Mouse (Mus musculus) erythroblast, embryonic 14.5 days (primary cell): ENCODE data around the gene Cox14. TPM values are rescaled to one million over a fixed set of nuclear protein-coding genes. Genes with fewer than 3 reads are reported as not detected.

Experiments
- H3K27me3 ChIP-seq: 2 replicates; pipeline ENCODE4 v1.6.1; 2012; ENCODE audit warnings: inconsistent platforms; ENCODE audit not compliant: control insufficient read depth
- H3K36me3 ChIP-seq: 2 replicates; pipeline ENCODE4 v1.6.1; 2012; ENCODE audit warnings: mild to moderate bottlenecking, inconsistent platforms; ENCODE audit not compliant: control insufficient read depth
- H3K4me1 ChIP-seq: 2 replicates; pipeline ENCODE4 v1.6.1; 2012; ENCODE audit warnings: inconsistent platforms; ENCODE audit not compliant: control insufficient read depth
- H3K4me3 ChIP-seq: replicated peaks from 2 replicates; pipeline ENCODE3; 2012; ENCODE audit warnings: moderate library complexity, mild to moderate bottlenecking, inconsistent platforms
- H3K9me3 ChIP-seq: 2 replicates; pipeline ENCODE4 v1.6.1; 2012; ENCODE audit warnings: low read length, inconsistent platforms, mixed read lengths; ENCODE audit not compliant: control insufficient read depth
- GATA1 ChIP-seq: IDR thresholded peaks from 2 replicates; pipeline ENCODE4 v1.6.1; 2012; ENCODE audit warnings: low read length, inconsistent platforms, mixed read lengths
- TAL1 ChIP-seq: IDR thresholded peaks from 3 replicates; pipeline ENCODE4 v1.6.1; 2012; ENCODE audit warnings: low read length, inconsistent platforms, mixed read lengths
- polyA plus RNA-seq: library from polyadenylated mRNA; stranded (reverse); fragments of >175 nt; gene quantifications from 2 replicates; pipeline ENCODE4 v1.2.3, GENCODE M21; 2012

Cox14 gene
- polyA plus RNA-seq, 1 experiment, result 5.7 TPM

DNA sequence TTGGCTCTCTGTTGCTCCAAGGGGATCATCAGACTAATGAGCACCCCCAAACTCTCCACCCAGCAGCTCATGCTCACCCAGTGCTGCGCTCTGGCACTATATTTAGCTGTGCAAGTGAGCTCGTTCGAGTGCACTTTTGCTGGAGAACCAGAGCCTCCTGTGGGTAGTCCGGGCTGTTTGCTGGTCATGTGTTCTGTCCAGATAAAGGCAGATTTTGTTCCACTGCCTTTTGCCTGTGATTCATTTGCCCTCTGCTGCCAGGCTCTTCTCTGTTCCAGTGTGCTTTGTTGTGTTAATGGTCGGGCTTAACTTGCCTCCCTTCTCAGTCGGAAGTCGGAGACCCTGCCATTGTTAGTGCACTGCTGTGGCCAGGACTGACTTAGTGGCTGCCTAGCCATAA is 20.5 kb upstream of the Cox14 start:
- Histone ChIP-seq H3K9me3 (no peaks in the 10 kb centered on the region), H3K4me1 (peaks cover 31% of the 10 kb centered on the region), H3K4me3 (no peak overlapping the region), H3K27me3 (no peaks in the 10 kb centered on the region), H3K36me3 (peaks cover 51% of the 10 kb centered on the region)
- no peak for TF ChIP-seq TAL1
- TF ChIP-seq GATA1, result no peak

DNA sequence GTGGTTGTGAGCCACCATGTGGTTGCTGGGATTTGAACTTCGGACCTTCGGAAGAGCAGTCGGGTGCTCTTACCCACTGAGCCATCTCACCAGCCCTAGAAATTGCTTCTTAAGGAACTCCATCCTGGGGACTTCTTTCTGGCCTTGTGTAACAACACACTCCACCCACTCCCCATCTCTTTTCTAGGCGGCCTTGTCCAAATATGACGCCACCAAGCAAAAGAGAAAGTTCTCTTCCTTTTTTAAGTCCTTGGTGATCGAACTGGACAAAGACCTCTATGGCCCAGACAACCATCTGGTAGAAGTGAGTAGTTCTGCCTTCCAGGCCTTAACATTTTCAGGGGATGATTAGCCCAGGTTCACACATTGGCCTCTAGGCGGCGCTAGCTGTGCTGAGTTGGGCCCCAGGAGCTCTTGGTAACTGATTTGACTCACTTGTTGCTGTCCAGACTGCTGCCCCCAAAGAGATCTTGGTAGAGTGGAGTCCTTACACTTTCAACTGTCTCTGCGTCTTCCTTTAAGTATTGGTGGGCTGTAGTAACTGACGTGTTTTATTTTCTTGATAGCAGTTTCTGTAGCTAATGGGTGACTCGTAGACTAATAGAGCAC is 19.9 kb upstream of the Cox14 start, which contains the start of gene Gm17349:
Gene Gm17349, minus strand, starts transcription at position 51 of the 609 bp plus-strand sequence.
- peaks cover 28% of the 10 kb centered on the region for H3K4me1 ChIP-seq
- H3K9me3 ChIP-seq, result no peaks in the 10 kb centered on the region
- H3K4me3 ChIP-seq, result no peak within 1 kb of the TSS
- H3K36me3 ChIP-seq, result peaks cover 58% of the 10 kb centered on the region
- H3K27me3 ChIP-seq, result no peaks in the 10 kb centered on the region
- no peak for TF ChIP-seq GATA1
- TF ChIP-seq TAL1, result no peak

DNA sequence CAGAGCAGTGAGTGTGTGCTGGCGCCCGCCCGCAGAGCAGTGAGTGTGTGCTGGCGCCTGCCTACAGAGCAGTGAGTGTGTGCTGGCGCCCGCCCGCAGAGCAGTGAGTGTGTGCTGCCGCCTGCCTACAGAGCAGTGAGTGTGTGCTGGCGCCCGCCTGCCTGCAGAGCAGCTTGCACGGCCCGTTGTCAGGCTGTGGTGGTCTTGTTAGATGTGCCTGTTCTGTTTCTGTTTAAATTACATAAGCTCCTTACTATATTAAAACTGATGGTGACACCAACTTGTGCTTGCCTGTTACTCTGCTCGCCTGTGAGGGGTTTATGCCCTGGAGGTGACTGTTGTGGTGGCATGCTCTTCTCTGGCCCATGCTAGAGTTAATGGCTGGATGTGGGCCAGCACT is 17.2 kb upstream of the Cox14 start:
- H3K4me1 ChIP-seq, result peaks cover 9% of the 10 kb centered on the region
- TF ChIP-seq TAL1, result no peak
- TF ChIP-seq GATA1, result no peak
- no peak overlapping the region for H3K4me3 ChIP-seq
- no peaks in the 10 kb centered on the region for H3K27me3 ChIP-seq
- no peaks in the 10 kb centered on the region for H3K9me3 ChIP-seq
- peaks cover 82% of the 10 kb centered on the region for H3K36me3 ChIP-seq

DNA sequence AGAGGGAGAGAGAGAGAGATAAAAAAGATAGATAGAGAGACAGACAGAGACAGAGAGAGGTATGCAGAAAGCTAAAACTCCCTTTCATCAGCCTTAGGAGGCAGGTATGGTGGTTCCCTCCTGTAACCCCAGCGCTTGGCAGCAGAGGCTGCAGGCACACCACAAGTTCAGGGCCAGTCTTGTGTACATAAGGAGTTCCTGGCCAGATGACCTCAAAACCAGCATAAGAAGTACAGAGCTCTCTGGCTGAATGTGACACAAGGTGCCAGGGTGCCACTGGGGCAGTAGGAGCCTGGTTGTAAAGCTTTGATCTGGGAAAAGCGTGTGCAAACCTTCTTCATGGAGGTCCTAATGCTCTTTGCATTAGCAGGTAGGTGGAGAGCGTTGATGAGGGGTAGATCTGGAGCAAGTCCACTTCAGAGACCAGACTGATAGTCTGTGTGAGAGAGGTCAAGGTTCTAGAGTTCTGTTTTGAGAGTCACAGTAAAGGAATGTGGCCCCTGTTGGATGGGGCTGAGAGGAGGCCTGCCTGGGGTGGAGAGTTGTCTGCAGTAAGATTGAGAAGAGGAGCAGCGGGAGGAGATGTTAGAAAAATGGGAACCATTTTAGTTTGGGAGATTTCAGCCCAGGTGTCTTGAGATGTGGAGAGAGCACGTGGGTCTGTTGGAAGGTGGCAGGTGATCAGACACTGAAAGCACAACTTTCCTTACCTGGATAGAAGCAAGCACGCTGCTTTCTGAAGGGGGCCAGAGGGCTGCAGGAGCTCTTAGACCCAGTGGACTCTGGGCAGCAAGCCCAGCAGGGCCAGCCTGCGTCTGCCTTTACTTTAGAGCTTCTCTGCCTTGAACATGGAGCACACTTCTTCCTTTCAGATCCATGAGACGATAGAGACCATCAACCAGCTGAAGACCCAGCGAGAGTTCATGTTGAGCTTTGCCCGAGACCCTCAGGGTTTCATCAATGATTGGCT is 14.9 kb upstream of the Cox14 start:
- no peak overlapping the region for H3K4me3 ChIP-seq
- H3K4me1 ChIP-seq, result peaks cover 7% of the 10 kb centered on the region
- no peaks in the 10 kb centered on the region for H3K9me3 ChIP-seq
- H3K36me3 ChIP-seq, result peaks cover 80% of the 10 kb centered on the region
- no peaks in the 10 kb centered on the region for H3K27me3 ChIP-seq
- TF ChIP-seq TAL1 (no peak), GATA1 (no peak)

DNA sequence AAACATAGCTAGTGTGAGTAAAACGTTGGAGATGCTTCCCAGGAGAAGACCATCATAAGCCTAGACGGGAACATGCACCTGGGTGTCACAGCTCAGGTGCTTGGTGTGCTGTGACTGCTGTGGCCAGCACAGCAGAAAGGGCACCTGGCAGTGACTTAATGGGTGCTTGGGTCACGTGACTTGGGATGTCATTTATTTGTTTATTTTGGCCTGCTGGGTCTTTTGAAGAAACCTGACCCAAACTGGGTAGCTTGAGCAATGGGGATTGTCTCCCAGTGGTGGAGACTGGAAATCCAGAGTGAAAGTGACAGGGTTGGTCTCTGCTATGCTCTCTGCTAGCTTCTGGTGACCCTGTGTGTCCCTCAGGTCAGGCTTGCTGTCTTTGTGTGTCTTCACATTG is 13.9 kb upstream of the Cox14 start:
- TF ChIP-seq TAL1 (no peak), GATA1 (no peak)
- peaks cover 72% of the 10 kb centered on the region for H3K36me3 ChIP-seq
- peaks cover 12% of the 10 kb centered on the region for H3K4me1 ChIP-seq

DNA sequence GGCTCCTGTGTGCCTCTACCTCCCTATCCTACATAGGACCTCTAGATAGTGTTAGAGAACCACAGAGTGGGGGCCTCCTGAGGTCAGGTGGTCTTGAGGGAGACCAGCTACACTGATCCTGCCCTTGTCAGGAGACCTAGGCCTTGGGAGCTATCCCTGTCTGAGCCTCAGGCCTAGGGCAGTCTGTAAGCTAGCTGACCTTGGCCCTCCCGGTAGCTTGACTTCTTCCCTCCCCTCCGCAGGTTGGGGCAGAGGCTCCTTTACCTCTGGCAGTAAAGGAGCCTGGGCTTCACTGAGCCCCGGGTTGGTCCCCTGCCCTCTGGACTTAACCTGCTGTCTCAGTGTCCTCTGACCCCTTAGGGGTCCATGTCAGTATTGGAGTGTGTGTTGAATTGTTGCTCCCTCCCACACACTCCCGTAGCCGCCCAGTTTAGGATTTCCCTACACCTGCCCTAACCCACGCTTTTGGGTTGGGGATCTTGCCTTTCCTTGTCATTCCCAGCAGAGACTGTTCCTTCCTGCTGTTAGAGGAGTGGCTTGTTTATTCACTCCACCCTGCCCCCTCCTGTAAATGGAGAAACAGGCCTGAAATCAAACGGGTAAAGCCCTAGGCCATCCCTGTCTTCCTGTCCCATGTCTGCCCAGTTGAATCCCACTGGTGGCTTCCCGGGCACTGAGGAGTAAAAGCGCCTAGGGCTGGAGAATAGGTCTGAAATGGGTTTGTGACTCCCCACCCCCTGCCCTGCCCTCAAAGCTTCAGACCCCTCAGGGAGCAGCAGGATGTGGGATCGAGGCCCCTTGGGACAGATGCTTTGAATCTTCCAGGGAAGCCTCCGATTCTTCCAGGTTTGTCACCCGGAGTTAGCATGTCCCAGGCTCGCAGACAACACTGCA is 12.5 kb upstream of the Cox14 start:
- Histone ChIP-seq H3K36me3 (peaks cover 62% of the 10 kb centered on the region), H3K4me1 (peaks cover 12% of the 10 kb centered on the region), H3K4me3 (no peak overlapping the region), H3K9me3 (no peaks in the 10 kb centered on the region), H3K27me3 (no peaks in the 10 kb centered on the region)
- TF ChIP-seq GATA1, result no peak
- no peak for TF ChIP-seq TAL1

More for the DNA sequence above, 13.9 kb upstream of the Cox14 start:
- H3K4me3 ChIP-seq, result no peak overlapping the region
- H3K9me3 ChIP-seq, result no peaks in the 10 kb centered on the region
- no peaks in the 10 kb centered on the region for H3K27me3 ChIP-seq

DNA sequence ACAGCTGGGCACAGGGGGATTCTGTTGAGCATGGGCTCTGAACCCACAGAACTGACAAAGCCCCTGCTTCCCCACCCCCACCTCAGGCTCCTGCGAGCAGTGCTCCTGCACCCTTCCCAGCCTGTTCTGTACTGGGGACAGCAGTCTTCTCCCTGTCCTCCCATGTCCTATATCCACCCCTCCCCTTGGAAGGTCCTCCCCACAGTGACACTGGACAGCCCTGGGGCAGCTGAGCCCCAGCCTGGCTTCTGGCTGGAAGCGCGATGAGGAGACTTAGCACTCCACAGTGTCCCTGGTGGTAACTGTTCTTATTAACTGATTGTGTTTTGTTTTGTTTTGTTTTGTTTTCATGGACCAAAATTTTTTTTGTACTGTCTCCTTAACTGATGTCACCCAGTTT is 11.8 kb upstream of the Cox14 start:
- H3K4me3 ChIP-seq, result no peak overlapping the region
- H3K9me3 ChIP-seq, result no peaks in the 10 kb centered on the region
- peaks cover 12% of the 10 kb centered on the region for H3K4me1 ChIP-seq
- no peaks in the 10 kb centered on the region for H3K27me3 ChIP-seq
- peaks cover 55% of the 10 kb centered on the region for H3K36me3 ChIP-seq
- TF ChIP-seq TAL1 (no peak), GATA1 (no peak)

DNA sequence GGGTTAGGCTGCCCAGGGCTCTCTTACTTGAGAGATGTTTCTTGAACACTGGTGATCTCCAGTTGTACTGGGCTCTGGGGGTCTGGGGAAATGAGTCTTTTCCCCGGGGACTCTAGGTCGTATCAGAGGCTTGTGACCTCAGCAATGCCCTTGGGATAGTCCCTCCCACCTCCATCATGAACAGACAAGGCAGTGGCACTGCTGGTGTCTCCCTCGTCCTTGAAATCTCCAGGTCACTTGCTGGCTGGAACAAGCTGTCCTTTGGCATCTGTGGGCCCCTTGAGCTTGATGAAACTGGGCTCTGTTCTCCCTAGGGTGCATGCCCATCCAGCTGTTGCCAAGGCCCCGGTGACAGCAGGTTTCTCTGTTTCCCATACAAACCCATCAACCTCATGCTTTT is 11.2 kb upstream of the Cox14 start:
- no peaks in the 10 kb centered on the region for H3K9me3 ChIP-seq
- no peak overlapping the region for H3K4me3 ChIP-seq
- H3K27me3 ChIP-seq, result no peaks in the 10 kb centered on the region
- peaks cover 49% of the 10 kb centered on the region for H3K36me3 ChIP-seq
- no peak for TF ChIP-seq TAL1
- no peak for TF ChIP-seq GATA1
- peaks cover 12% of the 10 kb centered on the region for H3K4me1 ChIP-seq
